Mouse (Mus musculus): ENCODE measurements at regions not wholly inside any gene's neighbourhood (a gene's known extent, or its start where the extent isn't known, plus 50 kb on each side); places are given as distances from the start of the nearest gene placed in this dataset.

GRCm38 (mm10) chr3:117520461-117520860 lies 54.2 kb upstream of the Plppr5 start:
- DNase-seq (ENCODE audit: low spot score): no peak

DNA sequence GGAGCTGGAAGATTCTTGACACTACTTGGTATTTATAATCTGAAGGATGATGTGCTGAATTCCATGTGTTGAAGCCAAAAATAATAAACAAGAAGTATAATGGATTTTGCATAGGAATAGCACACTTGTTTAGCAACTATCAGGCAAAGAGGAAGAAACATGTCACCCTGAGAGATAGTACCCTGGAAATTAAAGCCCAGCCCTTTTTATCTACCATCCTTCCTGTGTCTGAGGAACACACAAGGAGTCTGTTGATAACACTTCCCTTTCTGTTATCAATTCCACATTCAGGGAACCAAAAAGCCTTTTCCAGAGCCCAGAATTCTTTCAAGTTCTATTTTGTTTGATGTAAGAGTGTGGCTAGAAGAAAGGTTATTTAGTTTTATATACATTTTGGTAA lies 66.5 kb upstream of the Plppr5 start:
- no peak for DNase-seq (ENCODE audit: low spot score)

DNA sequence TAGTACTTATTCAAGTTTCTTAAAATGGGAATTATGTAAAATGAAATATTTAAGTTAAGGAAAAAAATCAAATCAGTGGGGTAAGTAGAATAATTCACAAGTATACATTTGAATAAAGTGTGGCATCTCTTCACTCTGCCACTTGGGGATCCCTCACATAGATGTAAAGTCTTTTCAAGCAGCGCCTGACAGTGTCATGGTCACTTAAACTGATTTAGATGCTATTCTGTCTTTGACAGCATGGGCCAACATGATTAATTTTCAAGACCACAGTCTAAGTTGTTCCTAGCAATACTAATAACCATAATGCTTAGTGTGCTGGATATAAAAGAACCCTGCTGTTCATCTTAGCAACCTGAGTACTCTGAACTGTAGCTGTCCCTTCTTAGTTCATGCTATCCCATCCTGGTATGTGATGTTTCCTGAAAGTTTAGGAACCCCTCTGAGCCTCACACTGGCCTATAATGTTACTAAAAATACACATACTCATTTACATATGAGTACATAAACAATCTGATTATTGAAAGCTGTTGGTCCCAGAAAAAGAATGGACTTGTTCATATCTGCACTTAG lies 68.4 kb upstream of the Plppr5 start:
- no peak for DNase-seq (ENCODE audit: low spot score)

DNA sequence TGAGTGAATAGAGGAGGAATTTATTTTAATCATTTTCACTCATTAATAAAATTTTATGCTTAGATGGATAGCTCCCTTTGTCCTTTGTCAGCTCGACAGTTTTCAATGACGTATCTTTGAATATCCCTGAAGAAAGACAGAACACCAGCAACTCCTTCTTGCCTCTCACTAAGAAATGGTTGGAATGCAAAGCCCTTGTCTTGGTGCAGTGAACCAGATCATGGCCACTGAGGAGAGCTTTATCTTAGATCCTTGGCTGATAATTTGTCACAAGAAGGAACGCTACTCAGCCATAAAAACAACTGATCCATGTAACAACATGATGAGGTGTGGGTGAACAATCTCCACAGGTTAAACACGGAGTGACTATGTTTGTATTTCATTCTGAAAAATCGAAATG lies 73.5 kb upstream of the Plppr5 start:
- peak; percentile 35 for DNase-seq (ENCODE audit: low spot score)

- DNase-seq (ENCODE audit: low spot score): no peak
These were observed 76.3 kb upstream of the Plppr5 start for GRCm38 (mm10) chr3:117498138-117498897.

DNA sequence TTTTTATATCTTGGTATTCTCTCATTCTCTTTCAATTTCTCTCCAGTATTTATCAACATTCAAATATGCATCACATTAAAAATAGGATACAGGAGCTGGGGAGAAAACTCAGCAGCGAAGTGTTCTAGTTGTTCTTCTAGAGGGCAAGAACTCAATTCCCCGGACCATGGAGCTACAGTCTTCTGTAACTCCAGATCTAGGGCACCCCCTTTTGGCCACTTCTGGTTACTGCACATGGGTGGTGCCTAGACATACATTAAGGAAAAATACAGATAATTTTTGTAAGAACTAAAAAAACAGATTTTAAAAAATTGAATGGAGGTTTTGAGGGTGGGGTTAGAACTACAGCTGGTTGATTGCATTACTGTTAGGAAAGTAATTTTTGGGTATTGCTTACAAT lies 80.5 kb upstream of the Plppr5 start:
- DNase-seq (ENCODE audit: low spot score): peak; percentile 68

DNA sequence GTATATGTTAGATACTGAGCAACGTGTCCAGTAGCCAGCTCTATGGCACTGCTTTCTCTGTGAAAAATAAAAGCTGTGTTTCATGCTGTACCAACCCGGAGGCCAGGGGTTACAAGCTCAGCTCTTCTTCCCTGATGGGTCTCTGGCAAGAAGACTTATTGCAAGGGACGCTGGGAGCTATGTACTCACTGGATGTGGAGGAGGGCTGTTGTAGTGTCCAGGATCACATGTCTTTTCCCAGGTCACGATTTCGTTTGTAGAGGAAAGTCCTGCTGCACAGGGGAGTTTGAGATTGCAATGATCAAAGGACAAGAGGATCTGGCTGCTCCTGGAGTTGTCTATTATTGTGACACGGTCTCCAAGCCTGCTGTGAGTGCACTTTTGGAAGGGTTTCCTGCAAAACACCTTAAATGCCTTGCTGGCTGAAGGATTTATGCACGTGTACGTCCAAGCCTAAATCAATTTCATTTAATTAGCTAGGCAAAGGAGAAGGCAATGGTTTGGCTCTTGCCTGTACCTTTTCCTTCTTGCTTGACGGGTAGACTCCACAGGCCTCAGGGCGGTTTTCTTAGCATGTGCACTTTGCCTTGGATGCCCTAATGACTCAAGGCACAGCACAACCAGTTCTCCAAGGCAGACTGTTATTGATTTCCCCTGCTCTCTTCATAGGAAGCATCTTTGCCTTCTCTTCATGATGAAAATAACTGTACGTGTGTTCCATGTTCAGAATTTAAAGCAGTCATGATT lies 87.2 kb upstream of the Plppr5 start:
- no peak for DNase-seq (ENCODE audit: low spot score)

GRCm38 (mm10) chr3:117486351-117486750 lies 88.3 kb upstream of the Plppr5 start:
- no peak for DNase-seq (ENCODE audit: low spot score)

DNA sequence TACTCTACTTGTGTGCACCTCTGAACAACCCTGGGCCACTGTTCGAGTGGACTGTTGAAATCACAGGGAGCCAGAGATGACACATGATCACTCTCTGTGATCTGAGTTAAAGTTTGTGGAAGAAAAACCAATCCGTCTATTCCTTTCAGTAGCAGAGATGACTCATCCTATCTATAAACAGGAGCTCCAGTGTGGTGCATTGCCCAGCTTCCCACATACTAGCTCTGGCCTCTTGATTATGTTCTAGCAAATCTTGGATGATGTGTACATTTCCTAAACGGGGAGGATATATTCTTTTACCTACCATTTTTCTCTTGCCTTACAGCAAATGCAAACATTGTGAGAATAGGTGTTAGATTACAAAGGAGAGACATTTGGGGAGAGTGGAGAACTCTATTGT lies 94.5 kb upstream of the Plppr5 start:
- DNase-seq (ENCODE audit: low spot score): no peak

- DNase-seq (ENCODE audit: low spot score): no peak
These were observed 98.8 kb upstream of the Plppr4 start for GRCm38 (mm10) chr3:117459507-117459906.

DNA sequence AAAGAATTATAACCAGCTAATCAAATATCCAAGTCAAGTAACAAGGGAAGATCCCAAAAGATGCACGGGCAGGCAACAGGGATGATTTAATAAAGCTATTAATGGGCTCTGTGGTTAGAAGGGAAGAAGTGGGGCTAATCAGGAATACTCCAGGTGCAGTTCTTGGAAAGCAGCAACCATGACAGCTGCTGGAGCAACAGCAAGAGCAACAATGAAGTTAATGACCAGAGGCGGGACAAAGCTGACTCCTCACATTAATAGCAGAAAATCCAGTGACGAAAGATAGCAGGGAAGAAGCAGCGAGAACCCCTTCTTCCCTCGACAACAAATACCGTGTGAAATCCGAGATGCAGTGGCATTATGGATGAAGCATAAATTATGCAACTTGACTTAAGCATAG lies 89.9 kb upstream of the Plppr4 start:
- no peak for DNase-seq (ENCODE audit: low spot score)

- DNase-seq (ENCODE audit: low spot score): no peak
These were observed 81.2 kb upstream of the Plppr4 start for GRCm38 (mm10) chr3:117441887-117442286.

DNA sequence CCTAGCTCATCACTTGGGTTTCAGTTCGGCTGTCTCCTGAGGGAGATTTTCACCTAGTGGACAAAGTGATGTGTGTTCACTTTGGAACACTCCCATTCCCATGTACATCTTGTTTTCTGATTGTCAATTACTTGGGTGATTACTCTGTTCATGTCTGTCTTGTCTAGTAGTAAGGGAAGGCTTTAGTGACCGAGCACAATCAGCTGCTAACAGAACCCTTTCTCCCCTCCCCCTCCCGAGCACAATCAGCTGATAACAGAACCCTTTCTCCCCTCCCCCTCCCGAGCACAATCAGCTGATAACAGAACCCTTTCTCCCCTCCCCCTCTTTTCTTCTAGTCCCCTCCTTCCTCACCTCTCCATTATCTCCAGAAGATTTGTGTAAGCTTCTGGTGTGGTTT lies 79.6 kb upstream of the Plppr4 start:
- no peak for DNase-seq (ENCODE audit: low spot score)

DNA sequence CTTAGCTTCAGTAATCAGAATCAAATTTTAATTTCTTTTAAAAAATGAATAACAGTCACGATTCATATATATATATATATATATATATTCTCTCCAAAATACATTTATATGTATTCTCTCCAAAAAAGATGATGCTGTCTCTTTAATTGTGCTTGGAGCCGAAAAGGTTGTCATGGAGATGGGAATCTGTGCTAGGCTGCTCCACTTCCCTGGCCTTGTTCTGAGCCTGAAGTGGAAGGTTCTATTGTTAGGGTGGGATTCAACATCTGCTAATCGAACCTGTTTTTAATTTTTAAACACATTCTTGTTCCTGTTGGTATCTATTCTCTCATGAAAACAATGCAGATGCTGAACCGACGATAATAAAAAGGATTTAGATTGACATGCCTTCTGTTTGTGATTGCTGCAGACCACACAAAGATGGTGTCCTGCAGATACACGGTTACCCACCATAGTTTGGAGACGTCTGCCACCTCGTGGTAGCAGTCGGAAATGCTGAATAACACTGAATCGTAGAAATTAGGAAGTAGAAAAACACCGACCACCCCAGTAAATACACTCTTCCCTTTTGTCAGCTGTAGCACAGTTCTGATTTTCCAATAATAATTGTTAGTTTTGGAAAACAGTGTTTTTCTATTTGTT lies 77.9 kb upstream of the Plppr4 start:
- peak; percentile 92 for DNase-seq (ENCODE audit: low spot score)

DNA sequence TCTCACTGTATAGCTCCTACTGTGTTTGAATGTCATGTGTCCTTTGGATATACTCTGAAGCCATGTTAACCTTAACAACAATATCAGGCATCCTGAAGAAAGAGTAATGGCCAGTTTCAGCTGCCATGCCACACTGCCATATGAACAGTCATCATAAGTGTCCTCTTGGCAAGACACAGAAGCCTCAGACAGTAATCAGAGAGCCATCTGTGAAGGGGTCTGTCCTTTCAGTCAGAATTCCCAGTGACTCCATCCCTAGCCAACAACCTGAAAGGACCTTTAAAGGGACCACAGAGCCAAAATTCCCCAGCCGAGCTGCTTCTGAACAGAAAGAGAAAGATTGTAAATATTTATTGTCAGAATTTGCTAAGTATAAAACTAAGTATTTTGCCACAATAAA lies 63.9 kb upstream of the Plppr4 start:
- DNase-seq (ENCODE audit: low spot score): no peak

DNA sequence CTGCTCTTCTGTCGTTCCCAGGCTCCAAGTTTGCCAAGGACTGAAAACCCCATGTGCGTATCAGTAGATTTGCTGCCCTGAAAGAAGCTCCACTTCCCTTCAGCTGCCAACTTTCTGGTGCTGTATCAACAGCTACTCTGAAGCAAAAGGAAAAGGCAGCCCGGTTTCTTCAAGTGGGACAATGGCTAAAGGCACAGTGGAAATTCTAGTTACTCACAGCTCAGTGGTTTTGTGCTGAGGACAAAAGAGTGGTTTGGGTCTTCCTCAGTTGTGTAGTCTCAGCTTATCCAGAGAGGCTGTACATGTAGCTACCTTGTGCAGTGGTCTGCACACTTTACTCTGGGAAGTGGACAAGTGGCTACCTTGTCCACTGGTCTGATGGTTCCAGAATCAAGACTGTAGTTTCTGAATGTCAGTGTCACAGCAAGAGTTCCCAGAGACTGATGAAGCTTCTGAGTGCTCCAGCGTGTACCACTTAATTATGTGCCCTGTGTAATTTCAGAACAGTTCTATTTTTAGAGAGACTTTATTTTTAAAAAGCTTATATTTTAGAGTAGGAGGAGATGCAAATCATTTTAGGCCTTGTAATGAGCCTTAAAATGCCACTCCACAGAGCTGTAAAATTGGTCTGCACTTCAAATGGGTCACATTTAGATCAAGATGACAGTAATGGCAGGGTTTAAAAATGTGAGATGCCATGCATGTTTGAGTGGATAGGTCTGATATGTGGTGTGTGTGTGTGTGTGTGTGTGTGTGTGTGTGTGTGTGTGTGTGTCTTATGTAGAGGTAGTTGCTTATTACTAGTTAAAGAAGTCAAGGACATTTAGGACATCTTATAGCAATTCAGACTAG lies 52.4 kb upstream of the Plppr4 start:
- no peak for DNase-seq (ENCODE audit: low spot score)

Data from embryo, embryonic 10 days (tissue).